Mouse (Mus musculus) CH12.LX (cell line): ENCODE data around the gene Pde11a. TPM values are rescaled to one million over a fixed set of nuclear protein-coding genes. Genes with fewer than 3 reads are reported as not detected.

Source experiments
- DNase-seq: peaks from one replicate; pipeline ENCODE4 v3.0.0-alpha.2; 2013; ENCODE audit errors: extremely low read depth
- H3K27ac ChIP-seq: 2 replicates; pipeline ENCODE4 v1.5.1; 2012; ENCODE audit warnings: low read depth, mild to moderate bottlenecking, control low read depth, moderate library complexity; ENCODE audit not compliant: insufficient read depth
- H3K27me3 ChIP-seq: replicated peaks from 2 replicates; pipeline ENCODE3; 2012; ENCODE audit warnings: inconsistent platforms
- H3K36me3 ChIP-seq, 2 experiments: replicated peaks in 1 of 2; 2 replicates each; pipeline versions ENCODE3 to v1.6.1; 2012; ENCODE audit warnings: inconsistent platforms in 1 of 2, low read length in 1 of 2, mild to moderate bottlenecking in 1 of 2, mixed read lengths in 1 of 2, moderate library complexity in 1 of 2; ENCODE audit not compliant: control insufficient read depth in 1 of 2, insufficient read depth in 1 of 2
- H3K4me1 ChIP-seq, 2 experiments: 2 replicates each; pipeline ENCODE4 v1.6.1; 2012; ENCODE audit warnings: inconsistent platforms in 1 of 2, moderate library complexity in 1 of 2; ENCODE audit not compliant: insufficient read depth in 2 of 2, control insufficient read depth in 1 of 2
- H3K4me2 ChIP-seq: 2 replicates; pipeline ENCODE4 v1.6.1; 2012; ENCODE audit warnings: low read depth, mild to moderate bottlenecking, control low read depth; ENCODE audit not compliant: poor library complexity, insufficient read depth, severe bottlenecking
- H3K4me3 ChIP-seq, 3 experiments: fragments of 150-350 bp in 1 of 3; sonication (generic) in 1 of 3; replicated peaks in 1 of 3; 2 replicates each; pipeline versions ENCODE3 to v1.5.1; 2011 to 2012; ENCODE audit warnings: low read depth in 2 of 3, low read length in 2 of 3, mild to moderate bottlenecking in 2 of 3, moderate library complexity in 2 of 3, control low read depth in 1 of 3, improper control_type of control experiment in 1 of 3, inconsistent platforms in 1 of 3, mixed read lengths in 1 of 3; ENCODE audit not compliant: poor library complexity in 1 of 3
- H3K79me2 ChIP-seq: replicated peaks from 2 replicates; pipeline ENCODE4 v1.6.1; 2012; ENCODE audit warnings: mild to moderate bottlenecking, moderate library complexity; ENCODE audit not compliant: control insufficient read depth, poor library complexity, insufficient read depth, severe bottlenecking; ENCODE audit errors: extremely low read depth
- H3K9ac ChIP-seq: 2 replicates; pipeline ENCODE4 v1.6.1; 2012; ENCODE audit warnings: low read depth, mild to moderate bottlenecking, control low read depth, moderate library complexity; ENCODE audit not compliant: insufficient read depth
- H3K9me3 ChIP-seq: replicated peaks from 2 replicates; pipeline ENCODE3; 2012; ENCODE audit warnings: low read length, inconsistent platforms, mixed read lengths
- CHD1 ChIP-seq: IDR thresholded peaks from 2 replicates; pipeline ENCODE4 v1.6.1; 2012; ENCODE audit warnings: low read depth, low read length, improper control_type of control experiment, inconsistent platforms
- CHD2 ChIP-seq: IDR thresholded peaks from 2 replicates; pipeline ENCODE4 v1.6.1; 2011; ENCODE audit warnings: low read length, improper control_type of control experiment
- CTCF ChIP-seq, 2 experiments: IDR thresholded peaks in 1 of 2; conservative IDR thresholded peaks in 1 of 2; 2 replicates each; pipeline ENCODE4 v1.5.1; 2011 to 2012; ENCODE audit warnings: low read depth in 2 of 2, low read length in 2 of 2, improper control_type of control experiment in 1 of 2, inconsistent platforms in 1 of 2, mild to moderate bottlenecking in 1 of 2, moderate library complexity in 1 of 2
- ELF1 ChIP-seq: IDR thresholded peaks from 2 replicates; pipeline ENCODE4 v1.6.1; 2014; ENCODE audit warnings: low read depth, mild to moderate bottlenecking, inconsistent platforms, low read length, improper control_type of control experiment
- EP300 ChIP-seq: IDR thresholded peaks from 2 replicates; pipeline ENCODE4 v1.6.1; 2011; ENCODE audit warnings: low read length, improper control_type of control experiment
- IRF4 ChIP-seq: IDR thresholded peaks from 2 replicates; pipeline ENCODE4 v1.6.1; 2014; ENCODE audit warnings: low read depth, mild to moderate bottlenecking, inconsistent platforms, low read length, improper control_type of control experiment
- JUND ChIP-seq: conservative IDR thresholded peaks from 2 replicates; pipeline ENCODE4 v1.6.1; 2011; ENCODE audit warnings: low read depth, low read length, improper control_type of control experiment
- KAT2A ChIP-seq: IDR thresholded peaks from 2 replicates; pipeline ENCODE4 v1.6.1; 2012; ENCODE audit warnings: low read length, improper control_type of control experiment, inconsistent platforms; ENCODE audit not compliant: insufficient replicate concordance
- MAX ChIP-seq: IDR thresholded peaks from 2 replicates; pipeline ENCODE4 v1.6.1; 2011; ENCODE audit warnings: low read length, improper control_type of control experiment
- MAZ ChIP-seq: IDR thresholded peaks from 2 replicates; pipeline ENCODE4 v1.6.1; 2012; ENCODE audit warnings: low read depth, mild to moderate bottlenecking, inconsistent platforms, low read length, improper control_type of control experiment, moderate library complexity
- MXI1 ChIP-seq: IDR thresholded peaks from 2 replicates; pipeline ENCODE4 v1.6.1; 2011; ENCODE audit warnings: mild to moderate bottlenecking, low read depth, low read length, improper control_type of control experiment
- NELFE ChIP-seq: IDR thresholded peaks from 2 replicates; pipeline ENCODE4 v1.6.1; 2011; ENCODE audit warnings: low read depth, low read length, improper control_type of control experiment
- PAX5 ChIP-seq: IDR thresholded peaks from 2 replicates; pipeline ENCODE4 v1.6.1; 2012; ENCODE audit warnings: low read length, inconsistent platforms, mixed read lengths
- RCOR1 ChIP-seq: conservative IDR thresholded peaks from 2 replicates; pipeline ENCODE4 v1.6.1; 2012; ENCODE audit warnings: low read depth, mild to moderate bottlenecking, inconsistent platforms, low read length, improper control_type of control experiment
- SMC3 ChIP-seq: IDR thresholded peaks from 2 replicates; pipeline ENCODE4 v1.6.1; 2011; ENCODE audit warnings: low read depth, low read length, improper control_type of control experiment
- TBP ChIP-seq: conservative IDR thresholded peaks from 2 replicates; pipeline ENCODE4 v1.6.1; 2011; ENCODE audit warnings: low read depth, low read length, improper control_type of control experiment
- ZNF384 ChIP-seq: IDR thresholded peaks from 2 replicates; pipeline ENCODE4 v1.6.1; 2012; ENCODE audit warnings: low read depth, low read length, improper control_type of control experiment, inconsistent platforms
- dilution Hi-C: fragments of 300-500 bp; cut with MboI; formaldehyde crosslinking; loops from 2 replicates; pipeline ENCODE4 v1.14.3; 2020; ENCODE audit warnings: low sequenced_read_pairs; ENCODE audit not compliant: extremely low pct_unique_long_range_greater_than_20kb, extremely low pct_ligation_motif_present
- in situ Hi-C: fragments of 300-500 bp; cut with MboI; formaldehyde crosslinking; loops from 3 replicates; pipeline ENCODE4 v1.14.3; 2019; ENCODE audit warnings: low sequenced_read_pairs, low pct_ligation_motif_present, low pct_unique_long_range_greater_than_20kb, mixed read lengths
- polyA plus RNA-seq: library from polyadenylated mRNA; unstranded; fragments of >175 nt; gene quantifications from 2 replicates; pipeline ENCODE4 v1.2.1, GENCODE M21; 2012; ENCODE audit warnings: low read depth; ENCODE audit not compliant: insufficient read length
- total RNA-seq, 2 experiments: library from RNA; depleted of rRNA; stranded (reverse); fragments of 300-350 nt in 1 of 2; fragments of >200 nt in 1 of 2; gene quantifications; 2 replicates each; pipeline ENCODE4 v1.2.3; 2012 to 2014

Pde11a gene
- total and polyA plus RNA-seq, 3 experiments = 0.14 to 0.38 (median 0.21) TPM

DNA sequence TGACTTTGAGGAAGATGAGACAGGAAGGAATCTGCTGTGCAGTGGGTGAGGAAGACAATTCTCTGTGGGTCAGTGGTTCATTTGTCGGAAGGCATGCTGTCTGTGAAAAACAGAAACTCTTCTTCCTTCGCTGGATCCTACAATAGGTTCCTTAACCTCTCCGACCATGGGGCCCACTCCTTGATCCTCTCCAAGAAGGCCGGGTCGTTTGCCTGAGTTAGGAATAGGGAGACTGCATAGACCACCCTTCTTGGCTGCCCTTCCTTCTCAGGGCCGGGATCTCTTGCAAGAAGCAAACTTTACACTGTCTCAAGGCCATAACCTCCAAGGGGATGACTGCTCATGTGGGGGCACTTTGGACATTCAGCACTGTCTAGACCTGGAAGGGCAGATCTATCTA lies 19.3 kb downstream of the Pde11a start:
- H3K9ac ChIP-seq = no peak overlapping the region
- H3K4me1 ChIP-seq = no peaks in the 10 kb centered on the region
- no peak overlapping the region for H3K27ac ChIP-seq
- dilution Hi-C loops = no loop called here
- H3K4me2 ChIP-seq = no peak overlapping the region
- no peaks in the 10 kb centered on the region for H3K9me3 ChIP-seq
- H3K27me3 ChIP-seq = no peaks in the 10 kb centered on the region
- no peak for TF ChIP-seq PAX5
- TF ChIP-seq IRF4 = no peak
- TF ChIP-seq ZNF384 = no peak
- TF ChIP-seq EP300 = no peak
- TF ChIP-seq TBP = no peak
- TF ChIP-seq NELFE = no peak
- no peak for TF ChIP-seq MAZ
- TF ChIP-seq JUND = no peak
- TF ChIP-seq SMC3 = no peak
- no peak for TF ChIP-seq KAT2A
- no peak overlapping the region for H3K4me3 ChIP-seq
- H3K79me2 ChIP-seq = no peaks in the 10 kb centered on the region
- no peaks in the 10 kb centered on the region for H3K36me3 ChIP-seq
- in situ Hi-C loops = no loop called here
- DNase-seq = no peak

DNA sequence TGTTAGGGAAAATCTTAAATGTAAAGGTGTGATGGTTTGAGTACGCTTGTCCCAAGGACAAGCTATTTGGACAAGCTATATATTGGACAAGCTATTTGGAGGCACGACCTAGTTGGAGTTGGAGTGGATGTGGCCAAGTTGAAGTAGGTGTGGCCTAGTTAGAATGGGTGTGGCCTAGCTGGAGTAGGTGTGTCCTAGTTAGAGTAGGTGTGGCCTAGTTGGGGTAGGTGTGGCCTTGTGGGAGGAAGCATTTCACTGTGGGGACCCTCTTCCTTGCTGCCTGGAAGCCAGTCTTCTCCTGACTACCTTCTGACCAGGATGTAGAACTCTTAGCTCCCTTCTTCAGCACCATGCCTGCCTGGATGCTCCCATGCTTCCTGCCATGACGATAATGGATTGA lies 50.9 kb downstream of the Pde11a start:
- H3K36me3 ChIP-seq = no peaks in the 10 kb centered on the region
- TF ChIP-seq ELF1 = no peak

DNA sequence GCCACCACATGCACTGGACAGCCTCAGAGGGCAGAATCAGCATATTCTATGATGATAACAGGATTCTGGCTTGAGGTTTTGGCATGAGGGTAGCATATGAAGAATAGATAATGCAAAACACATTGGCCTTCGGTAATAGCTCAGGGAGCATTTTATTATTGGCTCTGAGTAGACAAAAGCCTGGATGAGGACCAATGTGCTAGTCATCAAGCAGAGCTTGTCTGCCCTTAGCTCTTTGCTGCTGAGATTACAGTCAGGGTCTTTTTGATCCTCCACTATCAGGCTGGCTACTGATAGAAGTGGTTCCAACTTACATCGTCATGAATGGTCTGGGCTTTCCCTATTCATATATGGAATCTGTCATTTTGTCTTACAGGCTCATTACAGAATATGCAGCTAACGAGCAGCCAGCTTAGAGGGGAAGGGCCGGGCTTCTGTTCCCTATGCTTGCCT lies 52.3 kb downstream of the Pde11a start:
- Histone ChIP-seq H3K4me2 (no peak overlapping the region), H3K9me3 (peaks cover 4% of the 10 kb centered on the region), H3K27me3 (no peaks in the 10 kb centered on the region), H3K79me2 (no peaks in the 10 kb centered on the region), H3K9ac (no peak overlapping the region), H3K4me3 (no peak overlapping the region), H3K4me1 (no peaks in the 10 kb centered on the region), H3K36me3 (no peaks in the 10 kb centered on the region), H3K27ac (no peak overlapping the region)
- in situ Hi-C loops (no loop called here), dilution Hi-C loops (no loop called here)
- no peak for DNase-seq
- TF ChIP-seq CTCF (conservative IDR thresholded peaks at IDR 0.05 in 1 of 2, IDR thresholded peaks at IDR 0.05 in 1 of 2; ENCODE audit: low read depth in 2 of 2, low read length in 2 of 2) (no peak), CHD1 (no peak), MXI1 (no peak), MAZ (no peak), RCOR1 (no peak), MAX (no peak), CHD2 (no peak)

More for the DNA sequence above, 50.9 kb downstream of the Pde11a start:
- no peaks in the 10 kb centered on the region for H3K27me3 ChIP-seq
- no peaks in the 10 kb centered on the region for H3K4me1 ChIP-seq
- no peak for DNase-seq
- in situ Hi-C loops = no loop called here
- H3K9me3 ChIP-seq = peaks cover 4% of the 10 kb centered on the region
- H3K4me2 ChIP-seq = no peak overlapping the region
- dilution Hi-C loops = no loop called here
- H3K9ac ChIP-seq = no peak overlapping the region
- no peak overlapping the region for H3K27ac ChIP-seq
- H3K4me3 ChIP-seq = no peak overlapping the region
- H3K79me2 ChIP-seq = no peaks in the 10 kb centered on the region
